Mouse (Mus musculus): ENCODE data around the gene Mageh1. TPM values are rescaled to one million over a fixed set of nuclear protein-coding genes. Genes with fewer than 3 reads are reported as not detected.
A peak's percentile ranks its signal among the peaks of the same experiment; 100 is the strongest.
"Not testable (repeated sequence)": the region's sequence is repeated elsewhere in the genome, so short reads cannot be mapped to it uniquely, and the experiment has no call there.

Mageh1 gene
- 10 to 100 TPM; 24.2 to 29.5 (median 26.6) TPM for total RNA-seq (2022)

DNA sequence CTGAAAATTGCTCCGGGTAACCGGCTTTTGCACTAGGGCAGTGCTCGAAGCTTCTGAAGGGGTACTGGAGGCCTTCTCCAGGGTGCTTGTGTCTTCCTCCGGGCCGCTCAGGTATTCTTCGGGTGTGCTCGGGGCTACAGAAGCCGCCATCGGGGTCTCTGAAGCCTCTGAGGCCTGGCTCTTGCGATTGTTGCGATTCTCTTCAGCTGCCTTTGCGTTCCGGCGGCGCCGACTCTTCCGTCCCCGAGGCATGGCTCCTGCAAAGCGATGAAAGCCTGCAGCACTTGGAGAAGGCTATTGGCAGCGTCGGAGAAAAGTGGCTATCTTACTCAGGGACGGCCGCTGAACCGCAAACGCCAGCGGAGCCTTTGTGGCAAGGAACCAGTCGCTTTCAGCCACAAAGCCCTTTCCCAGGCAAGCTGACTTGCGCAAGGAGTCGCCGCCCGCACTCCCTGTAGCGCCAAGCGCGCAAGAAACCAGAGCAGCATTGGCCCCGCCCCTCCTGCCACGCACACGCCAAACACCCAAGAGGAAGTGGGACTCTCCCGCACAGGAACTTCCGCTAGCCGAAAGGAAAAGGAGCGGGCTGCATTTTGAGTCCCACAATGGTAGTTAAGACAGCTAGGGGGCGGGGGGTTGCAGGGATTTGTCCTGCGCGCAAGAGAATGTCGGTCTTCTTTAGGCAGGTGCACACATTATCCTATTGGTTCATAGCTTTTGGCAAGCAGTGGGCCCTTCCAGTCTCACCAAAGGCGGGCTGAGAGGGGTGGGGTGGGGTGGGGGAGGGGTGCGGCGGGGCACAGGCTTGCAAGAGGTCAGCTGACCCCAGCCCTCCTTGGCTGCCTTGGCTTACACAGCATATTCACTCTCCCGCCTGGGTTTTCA lies at the start of gene Mageh1:
TSS of gene Mageh1 (minus strand) at position 489 of the 885 bp plus-strand sequence.
- DNase-seq = peak; percentile 67

DNA sequence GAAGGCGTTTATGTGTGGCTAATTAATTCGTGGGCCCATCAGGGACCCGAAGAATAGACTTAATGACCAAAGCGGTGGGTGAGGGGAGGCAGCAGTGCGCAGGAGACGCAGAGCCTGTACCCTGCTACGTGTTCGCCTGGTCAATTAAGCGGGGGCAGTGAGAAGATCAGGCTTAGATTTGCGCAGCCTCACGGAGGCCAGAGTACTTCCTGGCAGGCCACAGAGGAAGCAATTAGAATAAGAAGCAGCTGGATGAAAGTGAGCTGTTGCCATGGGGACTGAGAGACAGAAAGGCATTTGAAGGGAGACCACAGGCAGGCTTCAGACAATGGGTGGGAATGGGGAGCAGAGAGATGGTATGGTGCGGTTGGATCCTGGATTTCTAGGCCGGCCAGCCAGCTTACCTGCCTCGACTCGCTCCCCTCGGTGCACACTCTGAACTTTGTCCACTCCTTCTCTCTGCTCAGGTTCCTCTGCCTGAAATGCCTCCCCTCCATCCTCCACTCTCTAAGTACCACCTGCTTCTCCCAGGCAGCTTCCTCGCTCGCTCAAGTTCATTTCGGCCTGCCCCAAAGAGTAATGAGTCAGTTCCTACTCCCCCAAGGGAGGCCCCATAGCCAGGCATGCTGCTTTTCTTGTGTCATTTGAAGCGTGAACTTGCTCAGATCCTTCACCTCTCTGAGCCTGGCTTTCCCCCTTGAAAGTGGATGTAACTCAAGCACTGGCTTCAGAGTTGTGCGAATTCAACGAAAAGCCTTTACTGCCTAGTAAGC lies 783 bp upstream of the Mageh1 start:
- not testable (repeated sequence) for DNase-seq

- DNase-seq = not testable (repeated sequence)
Measured at GRCm38 (mm10) chrX:153031547-153031946, 5.8 kb downstream of the Mageh1 start.

- DNase-seq = not testable (repeated sequence)
Measured at GRCm38 (mm10) chrX:153025709-153026108, 11.7 kb downstream of the Mageh1 start.

DNA sequence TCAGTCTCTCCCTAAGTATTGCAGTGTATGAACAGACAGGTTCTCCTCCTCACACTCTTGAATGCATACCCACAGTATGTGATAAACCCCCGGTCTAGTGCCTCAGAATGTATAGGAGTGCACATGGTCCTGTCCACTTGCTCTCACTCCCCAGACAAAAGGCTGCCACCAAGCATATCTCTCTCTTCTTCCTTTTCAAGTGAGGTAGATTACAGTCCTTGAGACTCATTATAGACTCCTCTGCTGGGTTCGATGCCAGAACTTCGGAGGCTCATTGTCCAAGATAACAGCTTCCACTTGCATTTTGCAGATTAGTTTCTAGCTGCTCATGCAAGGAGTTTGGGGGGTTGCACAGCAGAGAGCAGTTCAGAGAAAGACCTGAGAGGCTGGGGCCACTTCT lies 12.1 kb downstream of the Mageh1 start:
- DNase-seq = not testable (repeated sequence)

DNA sequence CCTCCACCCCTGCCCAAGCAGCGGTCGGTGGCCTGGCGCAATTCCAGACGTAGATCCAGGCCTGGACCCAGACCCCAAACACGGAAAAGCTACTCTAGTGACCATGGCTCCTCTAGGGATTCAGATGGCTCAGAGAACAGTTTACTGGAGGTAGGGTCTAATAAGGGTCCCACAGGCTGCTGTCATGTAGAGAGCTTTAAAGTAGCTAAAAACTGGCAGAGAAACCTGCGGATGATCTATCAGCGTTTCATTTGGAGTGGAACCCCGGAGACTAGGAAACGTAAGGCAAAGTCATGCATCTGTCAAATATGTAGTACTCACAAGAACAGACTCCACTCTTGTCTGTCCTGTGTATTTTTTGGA lies 29.7 kb downstream of the Mageh1 start:
- no peak for DNase-seq

DNA sequence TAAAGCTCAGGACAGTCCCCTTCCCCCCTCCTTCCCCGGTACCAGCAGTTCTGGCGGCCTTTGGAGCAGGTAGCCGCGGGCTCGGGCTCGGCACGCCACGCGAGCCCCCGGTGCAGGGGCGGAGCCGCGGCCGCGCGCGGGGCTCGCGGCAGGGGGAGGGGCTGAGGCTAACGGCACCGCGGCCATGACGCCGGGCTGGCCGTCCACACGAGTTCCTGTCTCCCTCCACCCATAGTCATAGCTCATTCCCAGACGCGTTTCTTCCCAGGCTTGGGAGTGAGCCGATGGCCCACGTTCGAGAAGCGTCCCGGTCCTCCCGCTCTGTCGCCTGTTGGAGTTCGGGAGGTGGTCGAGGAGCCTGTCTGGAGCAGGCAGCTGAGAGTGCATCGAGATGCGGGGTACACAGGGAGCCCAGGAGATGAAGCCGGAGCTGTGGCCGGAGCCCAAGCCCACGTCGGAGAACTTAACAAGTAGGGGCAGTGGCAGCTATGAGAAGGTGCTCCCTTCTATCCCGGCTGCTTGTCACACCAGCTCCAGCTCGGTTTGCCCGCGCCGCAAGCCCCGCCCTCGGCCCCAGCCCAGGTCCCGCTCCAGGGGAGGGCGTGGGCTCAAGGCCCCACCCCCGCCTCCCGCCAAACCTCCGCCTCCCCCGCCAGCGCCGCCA lies 30.2 kb downstream of the Mageh1 start:
- peak; percentile 15 for DNase-seq

DNA sequence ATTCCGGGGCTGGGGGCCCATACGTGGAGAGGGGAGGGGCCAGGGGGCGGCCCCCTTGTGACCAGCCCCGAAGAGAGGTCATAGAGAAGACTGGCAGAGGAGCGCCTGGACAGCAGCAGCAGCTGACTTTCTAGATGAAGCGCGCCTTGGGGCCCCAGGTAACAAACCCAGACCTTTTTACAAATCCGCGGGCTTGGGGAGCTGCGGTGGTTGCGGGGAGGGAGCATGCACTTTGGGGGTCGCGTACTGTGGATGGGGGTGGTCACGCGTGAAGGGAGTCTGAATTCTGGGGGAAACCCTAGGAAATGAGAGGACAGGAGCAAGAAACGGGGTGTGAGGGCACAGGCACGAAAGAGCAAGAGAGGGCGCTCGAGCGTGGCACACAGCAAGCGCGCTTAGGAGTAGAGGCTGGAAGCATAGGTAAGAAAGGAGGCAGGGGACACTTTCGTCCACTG lies 31.0 kb downstream of the Mageh1 start, which contains the start of gene Usp51:
TSS of gene Usp51 (plus strand) at position 83 of the 455 bp plus-strand sequence.
- DNase-seq = peak; percentile 15

GRCm38 (mm10) chrX:152996105-152996504 lies 41.3 kb downstream of the Mageh1 start:
- DNase-seq = not testable (repeated sequence)

- not testable (repeated sequence) for DNase-seq
Measured at GRCm38 (mm10) chrX:152989852-152990251, 47.5 kb downstream of the Mageh1 start.

Other genes with a start within 250 kb of the Mageh1 start
- gene Usp51, start 31.1 kb downstream of the Mageh1 start, total RNA-seq (2022) = 1 to 10 TPM; 1.2 to 2.9 (median 2.0) TPM
- gene Foxr2, start 81.2 kb upstream of the Mageh1 start, total RNA-seq (2022) = under 1 TPM in 2 of 4 experiments, not detected in 2; 0.07 to 0.12 TPM
- 10 to 100 TPM; 13.6 to 17.2 (median 15.7) TPM for gene Rragb, start 102.4 kb upstream of the Mageh1 start, total RNA-seq (2022)
- gene Klf8, start 199.9 kb upstream of the Mageh1 start, total RNA-seq (2022) = 1 to 10 TPM in 1 of 4 experiments, under 1 TPM in 3; 0.56 to 1.3 (median 0.60) TPM

Measured in adrenal gland, adult 8-10 months (tissue).